Mouse (Mus musculus) cortical plate, adult 2 months (tissue): Measurements from ENCODE around the gene Slc16a7.

Experiments used
- CTCF ChIP-seq: fragments of 200-500 bp; IDR thresholded peaks from 2 replicates; pipeline ENCODE4 v1.5.1; 2011; ENCODE audit warnings: mild to moderate bottlenecking, control low read depth, low read length; ENCODE audit not compliant: insufficient read depth; ENCODE audit errors: extremely low read depth
- POLR2A ChIP-seq: fragments of 200-500 bp; IDR thresholded peaks from 2 replicates; pipeline ENCODE4 v1.6.1; 2011; ENCODE audit warnings: mild to moderate bottlenecking, low read length, control low read depth; ENCODE audit not compliant: insufficient read depth; ENCODE audit errors: extremely low read depth

DNA sequence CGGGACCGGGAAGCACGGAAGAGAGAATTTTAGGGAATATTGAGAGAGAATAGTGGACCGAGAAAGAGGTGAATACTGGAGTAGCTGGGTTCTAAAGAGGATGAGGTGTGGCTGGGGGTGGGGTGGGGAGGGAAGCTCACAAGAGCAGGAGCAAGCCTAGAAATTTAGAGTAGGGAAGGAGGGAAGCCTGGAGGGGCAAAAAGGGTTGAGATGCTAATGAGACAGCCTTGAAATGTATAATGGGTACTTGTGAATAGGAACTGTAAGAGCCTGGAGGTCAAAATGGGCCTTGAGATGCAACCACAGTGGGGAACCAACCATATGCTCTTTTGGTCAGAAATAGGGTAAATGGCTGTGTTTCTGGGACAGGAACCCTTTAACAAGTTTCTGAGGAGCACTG lies 203.9 kb downstream of the Slc16a7 start:
- TF ChIP-seq CTCF (no peak), POLR2A (no peak)
